In the genomic region with DNA sequence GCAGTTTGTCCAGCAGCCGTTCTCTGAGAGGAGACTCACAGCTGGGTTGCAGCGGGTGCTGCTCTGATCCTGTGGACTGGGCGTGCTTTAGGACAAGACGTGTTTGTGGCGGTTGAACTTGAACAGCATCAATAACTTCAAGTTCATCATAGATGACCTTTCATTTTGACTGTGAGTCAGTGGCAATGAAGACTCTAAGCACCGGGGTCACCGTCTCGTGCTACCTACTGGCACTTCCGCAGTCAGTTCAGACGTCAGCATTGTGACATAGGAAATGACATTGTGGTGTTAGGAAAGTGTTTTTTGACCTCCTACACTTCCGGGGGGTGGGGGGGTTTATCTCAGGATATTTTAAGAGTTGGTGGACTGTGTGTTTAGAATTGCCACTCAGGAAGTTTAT, we compare ENCODE assay signal across 13 mouse cellular contexts.
DNase-seq lines count a peak whose midpoint lies in the region; ATAC-seq and TF ChIP-seq lines count a peak whose summit lies in the region.
"Had no signal": no experiment of that assay in that cellular context is flagged by ENCODE, and none has a peak within 500 bp of the region (broad histone marks: within the 10 kb centered on the region; RNA-seq: fewer than 3 reads in every experiment).

No protein-coding gene starts in this region.

- no peaks in the 10 kb centered on the region for H3K9me3 ChIP-seq in kidney, embryonic 14.5 days (ENCODE audit: control insufficient read depth, low read length)
- H3K9me3 ChIP-seq in liver, postnatal 0 days (ENCODE audit: low read length): no peaks in the 10 kb centered on the region
- no peaks in the 10 kb centered on the region for H3K9me3 ChIP-seq in midbrain, embryonic 15.5 days
- H3K9me3 ChIP-seq: embryonic facial prominence, embryonic 15.5 days; limb, embryonic 10.5 days; midbrain, embryonic 10.5 days had no signal

- DNase-seq in kidney, adult 18-20 months: peak; percentile 12
- peak; percentile 3 for DNase-seq in T-cell, adult 2 months (ENCODE audit: low spot score)
- DNase-seq in fibroblast of lung, adult 2 months (ENCODE audit: low read depth): peak; percentile 29
- DNase-seq in liver, postnatal 0 days: no peak
- DNase-seq in frontal cortex, adult 2 months (ENCODE audit: extremely low spot score in 1 of 2, low spot score in 1 of 2): no peak
- DNase-seq: cerebellum, adult 11-12 months; heart, postnatal 10 days had no signal

- peaks cover 8% of the 10 kb centered on the region for H3K4me1 ChIP-seq in kidney, embryonic 14.5 days (ENCODE audit: control insufficient read depth, insufficient read depth, low read length)
- H3K4me1 ChIP-seq in liver, postnatal 0 days (ENCODE audit: insufficient read depth): no peaks in the 10 kb centered on the region
- H3K4me1 ChIP-seq in midbrain, embryonic 15.5 days: peaks cover 25% of the 10 kb centered on the region

- no peaks in the 10 kb centered on the region for H3K27me3 ChIP-seq in kidney, embryonic 14.5 days (ENCODE audit: control insufficient read depth, insufficient read depth, low read length)
- H3K27me3 ChIP-seq in liver, postnatal 0 days (ENCODE audit: insufficient read depth, low read length): no peaks in the 10 kb centered on the region
- H3K27me3 ChIP-seq in midbrain, embryonic 15.5 days (replicated peaks): no peaks in the 10 kb centered on the region
- H3K27me3 ChIP-seq: embryonic facial prominence, embryonic 15.5 days had no signal

- H3K4me3 ChIP-seq in kidney, embryonic 14.5 days (ENCODE audit: low read length): no peak overlapping the region
- no peak overlapping the region for H3K4me3 ChIP-seq in liver, postnatal 0 days (ENCODE audit: low read depth, low read length)
- no peak overlapping the region for H3K4me3 ChIP-seq in midbrain, embryonic 15.5 days
- H3K4me3 ChIP-seq: embryonic facial prominence, embryonic 15.5 days; limb, embryonic 10.5 days; midbrain, embryonic 10.5 days had no signal

- no peak for TF ChIP-seq CTCF in liver, postnatal 0 days (IDR thresholded peaks at IDR 0.05; ENCODE audit: low read depth)

- H3K27ac ChIP-seq in kidney, embryonic 14.5 days (ENCODE audit: low read depth, low read length): no peak overlapping the region
- H3K27ac ChIP-seq in liver, postnatal 0 days (ENCODE audit: low read depth): no peak overlapping the region
- no peak overlapping the region for H3K27ac ChIP-seq in midbrain, embryonic 15.5 days
- H3K27ac ChIP-seq: embryonic facial prominence, embryonic 15.5 days; limb, embryonic 10.5 days had no signal

- WGBS in kidney, embryonic 14.5 days: 77% methylated on average over 11 of the region's 11 CpGs
- 54% methylated on average over 11 of the region's 11 CpGs for WGBS in liver, postnatal 0 days (ENCODE audit: insufficient replicate concordance)
- 83% methylated on average over 11 of the region's 11 CpGs for whole genome bisulfite sequencing in midbrain, embryonic 15.5 days

- H3K4me2 ChIP-seq in kidney, embryonic 14.5 days (replicated peaks; ENCODE audit: low read depth, low read length): no peak overlapping the region
- no peak overlapping the region for H3K4me2 ChIP-seq in liver, postnatal 0 days (ENCODE audit: low read depth, low read length)
- H3K4me2 ChIP-seq in midbrain, embryonic 15.5 days: no peak overlapping the region
- H3K4me2 ChIP-seq: embryonic facial prominence, embryonic 15.5 days had no signal

- no peak overlapping the region for H3K9ac ChIP-seq in kidney, embryonic 14.5 days (ENCODE audit: low read depth, low read length)
- H3K9ac ChIP-seq in liver, postnatal 0 days (replicated peaks): no peak overlapping the region
- H3K9ac ChIP-seq in midbrain, embryonic 15.5 days: no peak overlapping the region
- H3K9ac ChIP-seq: embryonic facial prominence, embryonic 15.5 days had no signal

- TF ChIP-seq EP300 in liver, postnatal 0 days (IDR thresholded peaks at IDR 0.05; ENCODE audit: low read depth): peak; percentile 71

- no peaks in the 10 kb centered on the region for H3K36me3 ChIP-seq in kidney, embryonic 14.5 days (ENCODE audit: control insufficient read depth, insufficient read depth, low read length)
- no peaks in the 10 kb centered on the region for H3K36me3 ChIP-seq in liver, postnatal 0 days (replicated peaks; ENCODE audit: insufficient read depth, low read length)
- no peaks in the 10 kb centered on the region for H3K36me3 ChIP-seq in midbrain, embryonic 15.5 days (replicated peaks)
- H3K36me3 ChIP-seq: embryonic facial prominence, embryonic 15.5 days; limb, embryonic 10.5 days had no signal

- ATAC-seq in kidney, embryonic 14.5 days (ENCODE audit: low FRiP score, low TSS enrichment): no peak
- peak; percentile 60 for ATAC-seq in liver, postnatal 0 days
- ATAC-seq in frontal cortex, adult (ENCODE audit: low TSS enrichment): no peak
- no peak for ATAC-seq in midbrain, embryonic 15.5 days (replicated peaks)

Comparison
In these comparisons a context has a peak if more than half of its experiments do, and no peak if none do; other contexts are left out.
1. DNase-seq: peak in kidney, adult 18-20 months (single experiment), T-cell, adult 2 months (single experiment) and fibroblast of lung, adult 2 months (single experiment); none in liver, postnatal 0 days (single experiment) and frontal cortex, adult 2 months (0 of 2).